Mouse (Mus musculus): ENCODE measurements at regions not wholly inside any gene's neighbourhood (a gene's known extent, or its start where the extent isn't known, plus 50 kb on each side); places are given as distances from the start of the nearest gene placed in this dataset.

DNA sequence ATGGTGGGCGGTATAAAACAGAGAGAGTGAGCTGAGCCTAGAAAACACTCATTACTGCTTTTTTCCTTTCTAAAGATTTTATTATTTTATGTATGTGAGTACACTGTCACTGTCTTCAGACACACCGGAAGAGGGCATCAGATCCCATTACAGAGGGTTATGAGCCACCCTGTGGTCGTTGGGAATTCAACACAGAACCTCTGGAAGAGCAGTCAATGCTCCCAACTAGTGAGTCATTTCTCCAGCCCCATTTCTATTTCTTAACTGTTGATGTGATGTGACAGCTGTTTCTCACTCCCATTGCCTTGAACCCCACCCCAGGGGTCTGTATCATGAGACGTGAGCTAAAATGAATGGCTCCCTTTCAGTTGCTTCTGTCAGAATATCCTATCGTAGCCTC lies 82.6 kb upstream of the Haao start:
- no peak for DNase-seq (ENCODE audit: low spot score)

GRCm38 (mm10) chr17:83927749-83928387 lies 80.1 kb upstream of the Haao start:
- DNase-seq (ENCODE audit: low spot score) = no peak

- no peak for DNase-seq (ENCODE audit: low spot score)
Observed at GRCm38 (mm10) chr17:83924259-83924922, 76.6 kb upstream of the Haao start.

GRCm38 (mm10) chr17:83920894-83921293 lies 73.1 kb upstream of the Haao start:
- DNase-seq (ENCODE audit: low spot score) = no peak

GRCm38 (mm10) chr17:83920225-83920624 lies 72.5 kb upstream of the Haao start:
- no peak for DNase-seq (ENCODE audit: low spot score)

GRCm38 (mm10) chr17:83918413-83919139 lies 70.8 kb upstream of the Haao start:
- DNase-seq (ENCODE audit: low spot score) = no peak

- no peak for DNase-seq (ENCODE audit: low spot score)
Observed at GRCm38 (mm10) chr17:83917781-83918180, 70.0 kb upstream of the Haao start.

DNA sequence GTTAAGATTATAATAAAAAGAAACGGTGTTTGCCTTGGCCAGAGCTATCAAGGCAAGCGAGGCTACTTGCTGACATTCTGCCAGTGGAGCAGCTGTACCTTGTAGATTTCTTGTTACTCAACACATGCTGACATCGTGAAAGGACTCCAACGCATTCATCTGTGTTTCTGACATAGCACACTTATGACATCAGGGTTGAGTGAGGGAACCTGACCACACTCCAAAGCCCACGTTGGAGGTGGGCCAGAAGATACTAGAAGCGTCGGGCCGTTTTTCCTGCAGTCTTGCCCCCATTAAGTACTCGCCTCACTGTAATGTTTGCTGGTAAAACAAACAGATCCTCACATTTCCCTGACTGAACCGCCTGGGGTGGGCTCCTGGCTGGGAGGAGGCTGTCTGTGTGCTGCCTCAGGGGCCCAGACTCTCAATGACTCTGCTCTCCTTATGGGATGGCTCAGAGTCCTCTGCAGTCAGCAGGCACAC lies 69.0 kb upstream of the Haao start:
- peak; percentile 19 for DNase-seq (ENCODE audit: low spot score)

DNA sequence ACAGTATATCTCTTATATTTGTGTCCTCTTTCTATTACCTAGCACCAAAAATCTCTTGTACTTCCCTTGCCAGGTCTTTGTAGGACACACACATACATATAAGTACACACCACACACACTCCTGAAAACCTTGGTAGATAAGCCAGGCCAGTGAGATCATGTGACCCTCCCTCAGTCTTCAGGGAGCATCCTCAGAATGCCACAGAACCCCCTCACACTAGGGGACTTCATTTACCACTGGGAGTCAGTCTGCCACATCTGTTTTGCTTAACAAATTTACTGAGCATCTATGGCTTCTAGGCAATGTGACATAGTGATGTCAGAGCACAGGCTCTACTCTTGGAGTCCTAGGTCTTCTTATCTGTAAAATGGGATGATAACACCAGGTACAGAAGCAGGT lies 67.3 kb upstream of the Haao start:
- DNase-seq (ENCODE audit: low spot score) = no peak

DNA sequence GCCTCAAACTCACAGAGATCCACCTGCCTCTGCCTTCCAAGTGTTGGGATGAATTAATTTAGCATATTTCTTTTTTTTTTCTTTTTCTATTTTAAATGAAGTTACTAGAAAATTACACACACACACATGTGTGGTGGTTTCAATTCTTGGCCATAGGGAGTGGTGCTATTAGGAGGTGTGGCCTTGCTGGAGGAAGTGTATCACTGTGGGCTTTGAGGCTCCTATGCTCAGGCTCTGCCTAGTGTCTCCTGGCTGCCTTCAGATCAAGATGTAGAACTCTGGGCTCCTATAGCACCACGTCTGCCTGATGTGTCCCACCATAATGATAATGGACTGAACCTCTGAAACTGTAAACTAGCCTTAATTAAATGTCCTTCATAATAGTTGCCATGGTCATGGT lies 66.8 kb upstream of the Haao start:
- DNase-seq (ENCODE audit: low spot score) = no peak

GRCm38 (mm10) chr17:83913711-83914415 lies 66.1 kb upstream of the Haao start:
- DNase-seq (ENCODE audit: low spot score) = no peak

DNA sequence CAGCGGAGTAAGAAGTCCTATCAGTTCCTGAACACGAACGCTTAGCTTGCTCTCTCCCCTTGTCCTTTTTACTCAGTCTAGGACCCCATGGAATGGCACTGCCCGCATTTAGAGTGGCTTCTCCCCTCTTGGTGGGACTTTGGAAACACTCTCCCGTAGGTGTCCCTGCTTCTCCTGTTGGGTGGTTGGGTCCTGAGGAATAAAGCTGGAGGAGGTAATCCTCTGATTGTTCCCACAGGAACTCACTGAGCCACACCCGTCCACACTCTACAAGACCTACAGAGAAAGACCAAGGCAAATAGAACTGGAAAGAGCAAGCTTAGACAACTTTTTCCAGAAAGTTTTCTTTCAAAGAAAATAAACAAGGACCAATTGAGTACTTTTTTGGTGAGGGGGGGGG lies 64.7 kb upstream of the Haao start:
- DNase-seq (ENCODE audit: low spot score) = no peak

GRCm38 (mm10) chr17:83908811-83909210 lies 61.0 kb upstream of the Haao start:
- DNase-seq (ENCODE audit: low spot score) = no peak

DNA sequence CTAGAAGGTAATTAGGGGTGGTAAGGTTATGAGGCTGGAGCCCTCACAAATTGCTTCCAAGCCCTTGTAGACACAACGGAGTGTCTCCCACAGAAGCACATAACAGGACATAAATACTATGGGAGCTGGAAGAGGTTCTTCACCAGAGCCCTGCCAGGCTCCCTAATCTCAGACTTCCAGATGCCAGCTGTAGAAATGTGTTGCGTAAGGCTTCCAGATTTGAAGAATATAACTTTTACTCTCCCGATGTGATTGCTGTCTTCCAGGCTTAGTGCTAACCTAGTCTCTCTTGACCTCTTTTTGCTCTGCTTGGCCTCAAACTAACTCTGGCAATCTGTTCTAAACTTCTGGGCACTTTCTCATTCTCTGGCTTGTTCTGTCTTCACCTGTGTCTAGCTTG lies 59.8 kb upstream of the Haao start:
- DNase-seq (ENCODE audit: low spot score) = no peak

DNA sequence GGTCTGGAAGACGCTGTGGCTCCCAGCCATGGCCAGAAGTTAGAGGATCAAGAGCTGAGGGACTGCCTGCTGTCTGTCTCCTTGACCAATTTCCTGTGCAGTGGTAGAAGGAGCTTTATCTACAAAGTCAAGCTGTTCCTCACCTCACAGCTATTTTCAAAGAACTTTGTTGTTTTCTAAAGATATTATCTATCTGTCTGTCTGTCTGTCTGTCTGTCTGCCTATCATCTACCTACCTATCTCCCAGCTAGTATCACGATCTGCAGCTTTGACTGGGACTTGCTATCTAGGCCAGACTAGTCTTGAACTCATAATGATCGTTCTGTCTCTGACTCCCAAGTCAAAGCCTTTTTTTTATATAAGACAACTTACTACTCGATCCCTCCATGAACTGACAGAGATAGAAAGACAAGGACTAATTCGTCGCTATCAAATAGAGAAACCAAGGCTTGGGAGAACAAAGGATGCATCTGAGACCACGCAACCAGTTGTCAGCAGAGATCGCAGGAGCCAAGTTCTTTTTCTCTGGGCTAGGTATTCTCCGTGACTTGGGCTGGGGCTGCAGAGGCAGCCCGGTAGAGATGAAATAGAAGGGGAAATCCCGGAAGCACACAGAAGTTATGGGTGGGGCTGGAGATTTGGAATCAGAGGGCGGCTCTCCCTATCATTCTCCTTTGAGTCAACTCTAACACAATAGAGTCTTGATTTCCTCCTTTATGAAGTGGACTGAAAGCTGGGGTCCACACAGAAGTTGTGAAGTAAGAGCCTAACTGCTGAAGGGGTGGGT lies 59.2 kb upstream of the Haao start:
- DNase-seq (ENCODE audit: low spot score) = no peak

- DNase-seq (ENCODE audit: low spot score) = peak; percentile 74
Observed at GRCm38 (mm10) chr17:83903467-83903866, 55.7 kb upstream of the Haao start.

GRCm38 (mm10) chr17:83902523-83902922 lies 54.8 kb upstream of the Haao start:
- DNase-seq (ENCODE audit: low spot score) = no peak

DNA sequence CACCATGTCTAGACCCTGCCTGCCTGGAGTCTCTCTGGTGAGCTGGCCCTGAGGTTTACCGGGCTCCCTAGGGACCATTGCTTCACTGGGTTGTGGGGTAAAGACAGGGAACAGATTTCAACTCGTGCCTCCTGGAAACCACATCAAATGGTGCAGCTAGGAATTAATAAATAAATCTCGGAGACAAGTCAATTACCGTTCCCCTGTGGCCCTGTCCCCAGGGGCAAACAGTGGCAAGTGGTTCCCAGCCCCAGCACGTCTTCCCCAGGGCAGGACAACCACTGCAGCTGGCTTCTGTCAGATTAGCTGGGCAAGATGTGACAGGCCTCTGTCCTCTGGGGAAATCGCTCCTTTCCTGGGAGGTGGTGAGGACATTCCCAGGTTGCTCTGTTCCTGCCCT lies 54.3 kb upstream of the Haao start:
- DNase-seq (ENCODE audit: low spot score) = no peak

- no peak for DNase-seq (ENCODE audit: low spot score)
Observed at GRCm38 (mm10) chr17:83899588-83900152, 51.9 kb upstream of the Haao start.

DNA sequence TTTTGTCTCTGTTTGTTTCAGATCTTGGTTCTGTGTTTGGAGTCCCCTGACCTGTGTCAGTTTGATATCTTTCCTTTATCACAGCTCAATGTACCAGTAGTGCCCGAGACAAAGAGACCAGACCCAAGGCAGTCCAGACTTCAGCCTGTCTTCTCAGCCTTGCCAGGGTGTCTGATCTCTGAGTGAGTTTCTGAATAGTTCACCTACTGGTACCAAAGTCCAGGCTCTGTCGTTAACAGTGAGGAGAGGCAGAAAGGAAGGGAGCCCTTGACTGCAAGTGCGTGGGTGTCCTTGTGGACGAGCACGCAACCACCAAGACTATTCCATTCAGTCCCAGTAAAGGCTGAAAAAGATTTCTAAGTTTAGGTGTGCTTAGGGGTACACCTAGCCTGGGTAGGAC lies 50.8 kb upstream of the Haao start:
- DNase-seq (ENCODE audit: low spot score) = no peak

Measured in layer of hippocampus, adult 11-12 months (tissue).